Mouse (Mus musculus): ENCODE measurements around the gene Gm30191.
"Not testable (repeated sequence)": the region's sequence is repeated elsewhere in the genome, so short reads cannot be mapped to it uniquely, and the experiment has no call there.

Gm30191 gene

GRCm38 (mm10) chr4:134252131-134252910 is 5.6 kb downstream of the Gm30191 start:
- in situ Hi-C loops (cut with MboI, MseI) = no loop called here

GRCm38 (mm10) chr4:134252911-134253721 is 6.4 kb downstream of the Gm30191 start:
- in situ Hi-C loops (cut with MboI, MseI) = no loop called here

DNA sequence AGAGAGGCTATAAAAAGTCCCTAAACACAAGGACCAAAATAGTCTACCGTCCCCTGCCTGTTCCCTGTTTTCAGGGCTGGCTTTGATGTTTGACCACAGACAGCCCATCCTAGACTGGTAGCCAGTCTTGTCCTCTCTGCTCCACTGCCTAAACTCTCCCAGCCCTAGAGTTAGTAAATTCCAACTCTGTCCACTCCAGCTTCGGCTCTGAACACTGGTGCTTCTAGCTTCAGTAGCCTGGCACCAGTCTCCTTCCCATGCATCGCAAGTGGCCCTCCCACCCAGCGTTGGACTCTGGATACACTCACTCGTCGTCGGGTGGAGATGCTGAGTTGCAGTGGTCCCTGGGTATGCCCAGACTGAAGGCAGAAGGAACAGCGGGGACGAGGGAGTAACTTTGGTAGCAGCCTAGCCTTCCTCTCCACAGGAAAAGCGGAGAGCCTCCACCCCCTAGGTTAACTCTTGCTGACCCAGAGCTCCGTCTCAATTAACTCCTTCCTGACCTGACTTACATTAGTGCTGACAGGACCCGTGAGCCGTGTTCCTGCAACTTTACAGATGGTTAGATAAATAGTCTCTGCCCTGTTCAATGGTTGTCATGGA is 7.1 kb downstream of the Gm30191 start, which contains the start of gene Grrp1:
Gene Grrp1 (minus strand): TSS at position 385 of the 603 bp plus-strand sequence.
- in situ Hi-C loops (cut with MboI, MseI) = no loop called here

- in situ Hi-C loops (cut with MboI, MseI) = no loop called here
These were observed 8.1 kb downstream of the Gm30191 start for GRCm38 (mm10) chr4:134254835-134255234.

DNA sequence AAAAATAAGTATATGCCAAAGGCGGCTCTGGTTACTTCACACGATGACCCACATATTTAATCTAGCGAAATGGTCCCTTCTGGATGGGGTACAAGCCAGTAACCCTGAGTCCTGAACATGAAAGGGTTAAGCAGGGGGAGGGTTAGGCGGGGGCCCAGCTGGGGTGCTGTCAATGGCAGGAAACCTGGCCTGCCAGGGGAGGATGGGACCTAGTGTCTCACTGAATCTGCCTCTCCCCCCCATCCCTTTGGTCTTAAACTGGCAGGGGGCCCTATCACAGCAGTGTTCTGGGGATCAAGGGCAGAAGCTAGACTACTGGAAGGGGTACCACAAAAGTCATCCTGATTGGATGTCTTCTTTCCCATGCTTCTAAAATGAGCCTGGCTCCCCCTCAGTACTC is 9.1 kb downstream of the Gm30191 start:
- in situ Hi-C loops (cut with MboI, MseI) = no loop called here

DNA sequence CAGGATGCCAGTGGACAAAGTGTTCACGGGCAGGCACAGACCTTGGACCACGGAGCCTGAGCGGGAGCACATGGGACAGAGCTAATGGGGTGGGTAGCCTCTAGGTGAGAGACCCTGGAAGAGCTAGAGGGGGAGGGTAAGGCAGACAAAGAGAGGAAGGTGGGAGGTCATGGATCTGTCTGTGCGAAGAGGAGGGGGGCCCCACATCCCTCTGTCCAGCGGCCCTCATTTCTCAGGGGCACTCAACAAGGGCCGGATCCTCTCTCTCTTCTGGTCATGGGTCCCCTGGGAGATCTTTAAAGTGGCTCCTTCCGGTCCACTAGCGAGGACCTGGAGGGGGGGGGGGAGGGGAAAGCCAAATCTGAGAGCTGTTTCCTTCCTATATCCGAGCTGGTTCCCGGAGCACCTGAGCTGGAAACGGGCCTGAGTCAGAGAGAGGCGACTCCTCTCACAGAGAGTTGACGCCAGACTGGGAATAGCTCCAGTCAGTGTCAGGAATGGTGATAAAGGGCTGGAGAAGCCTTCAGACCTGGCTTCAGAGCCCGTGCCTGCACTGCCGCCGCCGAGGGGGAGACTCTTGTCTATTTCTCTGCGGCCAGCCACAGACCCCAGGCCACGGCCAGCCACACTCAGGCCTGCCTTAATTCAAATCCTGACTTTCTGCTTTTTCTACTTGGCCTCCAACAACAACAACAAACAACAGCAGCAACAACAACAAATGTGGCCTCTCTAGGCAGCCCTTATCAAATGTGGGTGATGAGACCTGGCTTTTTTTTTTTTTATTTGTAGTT is 9.9 kb downstream of the Gm30191 start:
- in situ Hi-C loops (cut with MboI, MseI) = no loop called here

GRCm38 (mm10) chr4:134257198-134258009 is 10.7 kb downstream of the Gm30191 start:
- in situ Hi-C loops (cut with MboI, MseI) = no loop called here

GRCm38 (mm10) chr4:134258354-134258753 is 11.6 kb downstream of the Gm30191 start:
- in situ Hi-C loops (cut with MboI, MseI) = no loop called here

- in situ Hi-C loops (cut with MboI, MseI) = no loop called here
These were observed 16.5 kb downstream of the Gm30191 start for GRCm38 (mm10) chr4:134263191-134263590.

GRCm38 (mm10) chr4:134265860-134266585 is 19.3 kb downstream of the Gm30191 start:
- in situ Hi-C loops (cut with MboI, MseI) = no loop called here

GRCm38 (mm10) chr4:134268102-134268655 is 21.4 kb downstream of the Gm30191 start:
- in situ Hi-C loops (cut with MboI, MseI) = no loop called here

DNA sequence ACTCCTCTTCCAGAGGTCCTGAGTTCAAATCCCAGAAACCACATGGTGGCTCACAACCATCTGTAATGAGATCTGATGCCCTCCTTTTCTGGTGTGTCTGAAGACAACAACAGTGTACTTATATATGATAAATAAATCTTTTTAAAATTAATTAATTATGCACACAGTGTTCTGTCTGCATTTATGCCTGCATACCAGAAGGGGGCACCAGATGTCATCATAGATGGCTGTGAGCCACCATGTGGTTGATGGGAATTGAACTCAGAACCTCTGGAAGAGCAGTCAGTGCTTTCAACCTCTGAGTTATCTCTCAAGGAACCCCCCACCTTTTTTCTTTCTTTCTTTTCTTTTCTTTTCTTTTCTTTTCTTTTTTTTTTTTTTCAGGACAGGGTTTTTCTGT is 22.9 kb downstream of the Gm30191 start:
- in situ Hi-C loops (cut with MboI, MseI) = not testable (repeated sequence)

DNA sequence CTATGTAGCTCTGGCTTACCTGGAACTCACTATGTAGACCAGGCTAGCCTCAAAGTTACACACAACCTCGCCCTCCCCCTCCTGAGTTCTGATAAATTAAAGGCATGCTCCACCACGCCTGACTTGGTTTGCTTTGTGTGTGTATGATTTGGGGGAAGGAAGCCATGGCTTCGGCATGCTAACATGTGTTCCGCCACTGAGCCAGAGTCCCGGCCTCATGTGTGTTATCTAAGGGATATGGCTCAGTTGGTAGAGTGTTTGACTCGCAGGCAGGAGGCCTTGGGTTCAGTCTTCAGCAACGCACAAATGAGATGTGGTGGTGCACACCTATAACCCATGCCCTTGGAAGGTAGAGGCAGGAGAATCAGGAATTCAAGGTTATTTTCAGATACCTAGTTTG is 25.2 kb downstream of the Gm30191 start:
- in situ Hi-C loops (cut with MboI, MseI) = no loop called here

DNA sequence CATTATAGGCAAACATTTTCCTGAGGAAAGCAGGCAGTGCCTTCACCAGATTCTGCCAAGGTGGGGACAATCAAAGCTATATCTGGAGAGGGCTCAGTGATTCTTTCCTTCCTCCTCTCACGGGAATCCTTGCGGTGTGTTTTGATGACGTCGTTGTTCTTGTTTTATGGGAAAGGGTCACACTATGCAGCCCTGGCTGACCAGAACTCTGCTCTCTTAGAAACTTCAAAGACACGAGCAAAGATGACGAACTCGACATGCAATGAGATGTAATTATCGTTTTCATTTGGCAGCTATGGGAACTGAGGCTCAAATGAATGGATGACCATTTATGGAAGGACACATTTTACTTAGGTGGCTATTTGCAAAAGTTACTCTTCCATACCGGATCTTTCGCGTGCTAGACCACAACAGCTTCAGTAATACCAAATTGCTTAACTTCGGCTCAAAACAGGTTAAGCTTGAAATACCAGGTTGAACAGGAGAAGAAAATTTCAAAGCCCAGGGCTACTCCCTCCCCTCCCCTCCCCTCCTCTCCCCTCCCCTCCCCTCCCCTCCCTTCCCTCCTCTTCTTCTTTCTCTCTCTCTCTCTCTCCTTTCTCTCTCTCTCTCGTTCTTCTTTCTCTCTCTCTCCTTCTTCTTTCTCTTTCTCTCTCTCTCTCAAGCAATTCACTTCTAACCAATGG is 26.1 kb downstream of the Gm30191 start:
- in situ Hi-C loops (cut with MboI, MseI) = no loop called here

GRCm38 (mm10) chr4:134273417-134274345 is 26.9 kb downstream of the Gm30191 start:
- in situ Hi-C loops (cut with MboI, MseI) = no loop called here

- in situ Hi-C loops (cut with MboI, MseI) = no loop called here
These were observed 38.2 kb downstream of the Gm30191 start for GRCm38 (mm10) chr4:134284942-134285341.

DNA sequence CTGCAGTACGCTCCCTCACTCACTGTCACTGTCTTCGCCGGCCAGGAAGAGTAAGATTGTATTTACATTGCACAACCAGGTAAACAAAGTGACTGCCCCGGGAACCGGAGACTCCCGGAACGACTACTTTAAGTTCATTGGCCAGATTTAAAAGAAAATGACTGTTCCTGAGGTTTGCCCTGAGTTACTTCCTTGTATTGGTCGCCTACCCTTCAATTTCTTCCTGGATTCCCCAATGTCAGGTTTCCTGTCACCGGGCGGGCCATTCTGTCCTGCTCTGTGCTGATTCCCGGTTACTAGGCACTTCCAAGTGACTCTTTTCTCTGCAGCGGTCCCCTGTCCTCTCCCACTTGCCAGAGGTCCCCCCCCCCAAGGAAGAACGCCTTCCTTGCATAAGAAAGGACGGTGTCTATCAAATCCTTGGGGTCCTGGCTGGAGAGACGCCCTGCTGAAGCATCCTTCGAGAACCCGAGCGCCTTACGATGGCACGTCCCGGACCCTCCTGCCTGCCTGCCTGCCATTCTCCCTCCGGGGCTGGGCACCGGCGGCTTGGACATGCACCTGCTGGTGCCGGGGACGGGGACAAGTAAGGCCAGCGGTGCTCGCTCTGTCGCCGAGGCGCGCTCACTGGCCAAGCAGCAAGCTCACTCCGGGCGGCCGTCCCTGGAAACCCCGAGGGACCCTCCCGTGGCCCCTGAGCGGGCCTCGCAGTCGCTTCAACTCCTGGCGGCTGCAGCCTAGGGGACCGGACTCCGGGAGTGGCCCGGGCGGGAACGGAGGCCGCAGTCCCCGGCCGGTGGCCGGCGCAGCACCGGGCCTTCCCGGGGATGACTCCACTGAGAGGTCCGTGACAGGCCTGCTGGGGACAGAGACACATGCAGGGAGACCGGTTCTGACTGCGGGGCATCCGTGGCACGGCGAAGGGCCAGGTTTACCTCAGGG is 39.8 kb downstream of the Gm30191 start:
- in situ Hi-C loops (cut with MboI, MseI) = no loop called here

All from T-helper 2 cell (primary cell).